Comparison of ENCODE assay signal across 7 mouse cellular contexts in the genomic region with DNA sequence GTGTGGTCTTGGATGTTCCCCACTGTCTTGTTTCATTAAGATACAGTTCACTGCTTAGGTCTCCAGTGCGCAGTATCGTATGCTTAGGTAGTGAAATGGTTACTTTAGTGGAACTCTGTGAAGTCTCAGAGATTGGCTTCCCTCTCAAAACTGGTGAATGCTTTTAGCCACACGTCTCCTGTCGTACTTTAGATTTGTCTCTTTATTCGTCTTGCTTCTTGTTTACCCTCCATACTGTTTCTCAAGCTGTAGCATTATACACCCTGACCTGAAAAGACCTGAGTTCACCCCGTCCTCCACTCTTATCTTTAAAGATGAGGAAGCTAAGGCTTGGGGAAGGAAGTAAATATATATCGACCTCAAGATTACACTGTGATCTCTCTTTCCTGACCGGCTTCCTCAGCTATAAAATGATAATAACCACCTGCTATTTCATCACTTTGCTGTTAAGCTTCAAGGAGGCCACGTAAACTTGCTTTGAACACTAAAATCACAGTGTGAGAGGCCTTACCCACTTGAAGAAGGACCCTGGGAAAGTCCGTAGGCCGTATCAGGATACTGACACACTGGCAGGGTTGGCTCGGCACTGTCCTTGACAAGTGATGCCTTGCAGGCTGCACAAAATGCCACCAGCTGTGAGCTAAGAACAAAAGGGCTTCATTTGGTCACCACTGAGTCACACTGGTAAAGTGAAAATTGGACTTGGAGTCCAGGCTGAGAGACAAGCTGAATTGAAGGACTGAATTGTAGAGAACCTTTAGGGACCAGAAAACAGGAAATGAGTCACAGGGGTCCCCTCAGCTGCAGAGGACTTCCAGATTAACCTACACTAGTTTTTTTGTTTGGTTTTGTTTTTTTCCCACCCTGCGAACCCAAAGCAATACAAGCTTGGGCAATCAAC. TPM values are rescaled to one million over a fixed set of nuclear protein-coding genes. Genes with fewer than 3 reads are reported as not detected.
DNase-seq lines count a peak whose midpoint lies in the region; ATAC-seq and TF ChIP-seq lines count a peak whose summit lies in the region.

No protein-coding gene starts in this region.

- H3K36me3 ChIP-seq in lung, embryonic 14.5 days (ENCODE audit: insufficient read depth) = peaks cover 54% of the 10 kb centered on the region
- peaks cover 73% of the 10 kb centered on the region for H3K36me3 ChIP-seq in embryonic facial prominence, embryonic 10.5 days (replicated peaks)
- H3K36me3 ChIP-seq in hindbrain, embryonic 14.5 days (replicated peaks; ENCODE audit: control insufficient read depth, insufficient read depth) = peaks cover 58% of the 10 kb centered on the region
- peaks cover 58% of the 10 kb centered on the region for H3K36me3 ChIP-seq in midbrain, embryonic 14.5 days (ENCODE audit: control insufficient read depth, insufficient read depth, low read length)

- 57% methylated on average over 13 of the region's 13 CpGs for WGBS in lung, embryonic 14.5 days
- 78% methylated on average over 13 of the region's 13 CpGs for WGBS in embryonic facial prominence, embryonic 10.5 days
- 77% methylated on average over 13 of the region's 13 CpGs for WGBS in hindbrain, embryonic 14.5 days
- 73% methylated on average over 13 of the region's 13 CpGs for WGBS in midbrain, embryonic 14.5 days

- ATAC-seq in lung, embryonic 14.5 days (ENCODE audit: insufficient read depth) = no peak
- ATAC-seq in hindbrain, embryonic 14.5 days (ENCODE audit: low FRiP score) = no peak
- no peak for ATAC-seq in midbrain, embryonic 14.5 days (ENCODE audit: low FRiP score, low TSS enrichment)

- H3K4me3 ChIP-seq in lung, embryonic 14.5 days (ENCODE audit: low read depth, low read length) = peak overlapping the region; percentile 89
- H3K4me3 ChIP-seq in embryonic facial prominence, embryonic 10.5 days = peak overlapping the region; percentile 100
- peak overlapping the region; percentile 67 for H3K4me3 ChIP-seq in hindbrain, embryonic 14.5 days (replicated peaks; ENCODE audit: low read length)
- peak overlapping the region; percentile 91 for H3K4me3 ChIP-seq in midbrain, embryonic 14.5 days (replicated peaks; ENCODE audit: low read depth, low read length)

- no peak for DNase-seq in lung, embryonic 14.5 days
- DNase-seq in lung, postnatal 4 days = no peak
- no peak for DNase-seq in embryonic facial prominence, embryonic 10.5 days (ENCODE audit: low spot score)
- DNase-seq in hindbrain, embryonic 14.5 days (ENCODE audit: low spot score) = no peak
- no peak for DNase-seq in midbrain, embryonic 14.5 days
- no peak for DNase-seq in urinary bladder, postnatal 4 days (ENCODE audit: low spot score in 2 of 2)
- no peak for DNase-seq in left cerebral cortex, adult 9 months (ENCODE audit: low spot score in 2 of 2)

- H3K27me3 ChIP-seq in lung, embryonic 14.5 days (ENCODE audit: insufficient read depth, low read length) = no peaks in the 10 kb centered on the region
- no peaks in the 10 kb centered on the region for H3K27me3 ChIP-seq in embryonic facial prominence, embryonic 10.5 days (replicated peaks; ENCODE audit: low read depth, poor library complexity, severe bottlenecking)
- no peaks in the 10 kb centered on the region for H3K27me3 ChIP-seq in hindbrain, embryonic 14.5 days (ENCODE audit: control insufficient read depth, insufficient read depth, low read length)
- no peaks in the 10 kb centered on the region for H3K27me3 ChIP-seq in midbrain, embryonic 14.5 days (ENCODE audit: control insufficient read depth, insufficient read depth, low read length)

- peak overlapping the region; percentile 86 for H3K4me2 ChIP-seq in lung, embryonic 14.5 days
- H3K4me2 ChIP-seq in hindbrain, embryonic 14.5 days (replicated peaks) = peak overlapping the region; percentile 85
- H3K4me2 ChIP-seq in midbrain, embryonic 14.5 days (ENCODE audit: low read length) = peak overlapping the region; percentile 84

- TF ChIP-seq CTCF in lung, embryonic 14.5 days (IDR thresholded peaks at IDR 0.05; ENCODE audit: low read depth) = no peak

- peak overlapping the region; percentile 85; the same call in 1 of the 2 replicates for H3K9ac ChIP-seq in lung, embryonic 14.5 days
- H3K9ac ChIP-seq in hindbrain, embryonic 14.5 days = peak overlapping the region; percentile 79; the same call in 1 of the 2 replicates
- no peak overlapping the region for H3K9ac ChIP-seq in midbrain, embryonic 14.5 days (replicated peaks; ENCODE audit: low read length)

- H3K9me3 ChIP-seq in lung, embryonic 14.5 days (ENCODE audit: low read depth, low read length) = no peaks in the 10 kb centered on the region
- no peaks in the 10 kb centered on the region for H3K9me3 ChIP-seq in embryonic facial prominence, embryonic 10.5 days
- H3K9me3 ChIP-seq in hindbrain, embryonic 14.5 days (ENCODE audit: control insufficient read depth, low read length) = no peaks in the 10 kb centered on the region
- no peaks in the 10 kb centered on the region for H3K9me3 ChIP-seq in midbrain, embryonic 14.5 days (ENCODE audit: control insufficient read depth, low read length)

- H3K4me1 ChIP-seq in lung, embryonic 14.5 days (ENCODE audit: insufficient read depth) = no peaks in the 10 kb centered on the region
- peaks cover 32% of the 10 kb centered on the region for H3K4me1 ChIP-seq in embryonic facial prominence, embryonic 10.5 days
- H3K4me1 ChIP-seq in hindbrain, embryonic 14.5 days (replicated peaks; ENCODE audit: control insufficient read depth, insufficient read depth, low read length) = peaks cover 9% of the 10 kb centered on the region
- peaks cover 12% of the 10 kb centered on the region for H3K4me1 ChIP-seq in midbrain, embryonic 14.5 days (ENCODE audit: control insufficient read depth, insufficient read depth, low read length)

- H3K27ac ChIP-seq in lung, embryonic 14.5 days (ENCODE audit: low read depth) = no peak overlapping the region
- H3K27ac ChIP-seq in embryonic facial prominence, embryonic 10.5 days (replicated peaks) = peak overlapping the region; percentile 91
- H3K27ac ChIP-seq in hindbrain, embryonic 14.5 days = no peak overlapping the region
- no peak overlapping the region for H3K27ac ChIP-seq in midbrain, embryonic 14.5 days (replicated peaks; ENCODE audit: low read depth, low read length)

RNA-seq across cellular contexts. Expression of a gene that starts 0.7 kb away (rescaled TPM):
- polyA plus RNA-seq in lung, embryonic 14.5 days (2014; fragmentation: Nextera tagmentation; extraction: Ambion mirVana) = 117 and 132 TPM in 2 replicates
- 207 and 217 TPM in 2 replicates for polyA plus RNA-seq in embryonic facial prominence, embryonic 10.5 days (2016; fragmentation: Nextera tagmentation; extraction: Ambion mirVana)
- polyA plus RNA-seq in hindbrain, embryonic 14.5 days (2014; fragmentation: Nextera tagmentation; extraction: Ambion mirVana) = 183 and 191 TPM in 2 replicates
- 201 and 236 TPM in 2 replicates for polyA plus RNA-seq in midbrain, embryonic 14.5 days (2014; fragmentation: Nextera tagmentation; extraction: Ambion mirVana)

RNA-seq across cellular contexts. Expression of a gene that starts 9.6 kb away (rescaled TPM):
- polyA plus RNA-seq in lung, embryonic 14.5 days (2014; fragmentation: Nextera tagmentation; extraction: Ambion mirVana) = 27.0 and 30.3 TPM in 2 replicates
- 39.7 and 40.2 TPM in 2 replicates for polyA plus RNA-seq in embryonic facial prominence, embryonic 10.5 days (2016; fragmentation: Nextera tagmentation; extraction: Ambion mirVana)
- polyA plus RNA-seq in hindbrain, embryonic 14.5 days (2014; fragmentation: Nextera tagmentation; extraction: Ambion mirVana) = 41.9 and 42.9 TPM in 2 replicates
- polyA plus RNA-seq in midbrain, embryonic 14.5 days (2014; fragmentation: Nextera tagmentation; extraction: Ambion mirVana) = 31.8 and 42.5 TPM in 2 replicates

RNA-seq across cellular contexts. Expression of a gene that starts 13.9 kb away (rescaled TPM):
- 54.6 and 61.5 TPM in 2 replicates for polyA plus RNA-seq in lung, embryonic 14.5 days (2014; fragmentation: Nextera tagmentation; extraction: Ambion mirVana)
- 66.2 and 72.8 TPM in 2 replicates for polyA plus RNA-seq in embryonic facial prominence, embryonic 10.5 days (2016; fragmentation: Nextera tagmentation; extraction: Ambion mirVana)
- polyA plus RNA-seq in hindbrain, embryonic 14.5 days (2014; fragmentation: Nextera tagmentation; extraction: Ambion mirVana) = 60.7 and 65.5 TPM in 2 replicates
- 62.6 and 70.0 TPM in 2 replicates for polyA plus RNA-seq in midbrain, embryonic 14.5 days (2014; fragmentation: Nextera tagmentation; extraction: Ambion mirVana)

RNA-seq across cellular contexts. Expression of a gene that starts 26.9 kb away (rescaled TPM):
- polyA plus RNA-seq in lung, embryonic 14.5 days (2014; fragmentation: Nextera tagmentation; extraction: Ambion mirVana) = 71.7 and 78.1 TPM in 2 replicates
- 64.3 and 68.6 TPM in 2 replicates for polyA plus RNA-seq in embryonic facial prominence, embryonic 10.5 days (2016; fragmentation: Nextera tagmentation; extraction: Ambion mirVana)
- polyA plus RNA-seq in hindbrain, embryonic 14.5 days (2014; fragmentation: Nextera tagmentation; extraction: Ambion mirVana) = 60.3 and 63.3 TPM in 2 replicates
- polyA plus RNA-seq in midbrain, embryonic 14.5 days (2014; fragmentation: Nextera tagmentation; extraction: Ambion mirVana) = 57.6 and 61.0 TPM in 2 replicates

RNA-seq across cellular contexts. Expression of a gene that starts 48.4 kb away (rescaled TPM):
- 41.8 and 42.5 TPM in 2 replicates for polyA plus RNA-seq in lung, embryonic 14.5 days (2014; fragmentation: Nextera tagmentation; extraction: Ambion mirVana)
- polyA plus RNA-seq in embryonic facial prominence, embryonic 10.5 days (2016; fragmentation: Nextera tagmentation; extraction: Ambion mirVana) = 35.0 and 37.5 TPM in 2 replicates
- 31.1 and 33.3 TPM in 2 replicates for polyA plus RNA-seq in hindbrain, embryonic 14.5 days (2014; fragmentation: Nextera tagmentation; extraction: Ambion mirVana)
- 25.0 and 33.8 TPM in 2 replicates for polyA plus RNA-seq in midbrain, embryonic 14.5 days (2014; fragmentation: Nextera tagmentation; extraction: Ambion mirVana)
